ENCODE assay signal across 17 mouse cellular contexts in the genomic region with DNA sequence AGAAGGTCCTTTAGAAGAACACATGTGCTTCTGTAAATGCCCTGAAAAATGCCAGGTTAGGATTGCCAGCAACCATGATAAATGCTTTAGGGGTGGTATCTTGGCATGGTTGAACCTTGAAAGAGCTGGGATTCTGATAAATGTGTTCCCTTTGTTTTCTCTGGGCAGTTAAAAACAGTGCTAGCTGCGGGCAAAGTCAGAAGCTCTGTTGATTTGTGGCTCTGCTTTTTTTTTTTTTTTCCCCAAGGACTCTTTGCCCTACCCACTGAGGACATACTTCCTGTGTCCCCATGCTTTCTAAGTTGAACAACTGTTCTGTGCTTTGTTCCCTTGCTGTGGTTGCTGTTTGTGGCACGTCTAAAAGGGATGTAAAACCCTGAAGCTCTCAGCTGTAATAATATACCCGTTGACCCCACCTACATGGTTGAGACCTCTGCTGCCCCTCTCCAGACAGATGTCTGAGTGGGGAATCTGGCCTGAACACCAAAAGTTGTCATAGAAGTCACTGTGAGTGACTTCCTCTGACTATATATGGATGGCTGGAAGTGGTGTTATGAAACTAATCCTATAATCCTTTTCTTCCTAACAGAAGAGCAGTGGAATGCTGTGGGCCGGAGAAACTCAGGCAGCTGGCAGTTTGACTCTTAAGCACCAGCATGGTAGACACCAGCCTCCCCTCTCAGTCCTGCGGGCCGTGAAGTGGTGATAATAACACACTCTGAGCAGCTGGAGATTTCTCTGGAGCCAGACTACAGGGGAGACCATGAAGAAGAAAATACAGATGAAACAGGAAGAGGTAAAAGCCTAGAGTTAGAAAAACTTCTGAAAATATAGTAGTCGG.
DNase-seq lines count a peak whose midpoint lies in the region; ATAC-seq and TF ChIP-seq lines count a peak whose summit lies in the region.
"Had no signal": no experiment of that assay in that cellular context is flagged by ENCODE, and none has a peak within 500 bp of the region (broad histone marks: within the 10 kb centered on the region; RNA-seq: fewer than 3 reads in every experiment).

No protein-coding gene starts in this region.

- TF ChIP-seq POLR2A in kidney, adult 2 months (IDR thresholded peaks at IDR 0.05; ENCODE audit: low read depth, low read length): no peak

- H3K27ac ChIP-seq in kidney, adult 2 months (ENCODE audit: insufficient read depth, low read depth, low read length): no peak overlapping the region
- H3K27ac ChIP-seq: forebrain, embryonic 12.5 days; layer of hippocampus, adult 2 months; stomach, embryonic 15.5 days had no signal

- H3K36me3 ChIP-seq in kidney, adult 2 months (ENCODE audit: control insufficient read depth, insufficient read depth, low read length): no peaks in the 10 kb centered on the region
- H3K36me3 ChIP-seq: forebrain, embryonic 12.5 days; stomach, embryonic 15.5 days had no signal

- ATAC-seq in megakaryocyte, adult 5-6 weeks (ENCODE audit: poor library complexity, severe bottlenecking): peak; percentile 60
- ATAC-seq: inflammation-experienced regulatory T-cells, adult 6 months; lung, postnatal 0 days; midbrain, embryonic 16.5 days had no signal

- 46% methylated on average over 7 of the region's 7 CpGs for WGBS in kidney, adult 2 months

- TF ChIP-seq CTCF in kidney, adult 2 months (conservative IDR thresholded peaks at IDR 0.05; ENCODE audit: insufficient read depth, insufficient read length, low read depth, low read length): no peak

- H3K4me3 ChIP-seq in kidney, adult 2 months (ENCODE audit: insufficient read depth, low read depth, low read length): no peak overlapping the region
- H3K4me3 ChIP-seq: forebrain, embryonic 12.5 days; layer of hippocampus, adult 2 months; stomach, embryonic 15.5 days had no signal

- H3K27me3 ChIP-seq in kidney, adult 2 months (replicated peaks; ENCODE audit: control insufficient read depth, insufficient read depth, low read length): no peaks in the 10 kb centered on the region
- H3K27me3 ChIP-seq: forebrain, embryonic 12.5 days; stomach, embryonic 15.5 days had no signal

- peak; percentile 10 for DNase-seq in kidney, adult 2 months
- DNase-seq in kidney, postnatal 10 days: no peak
- DNase-seq in adipocyte (ENCODE audit: low spot score): peak; percentile 16
- peak; percentile 67 for DNase-seq in embryo, embryonic 10.5 days (ENCODE audit: low spot score)
- no peak for DNase-seq in thymus, adult 18-20 months
- no peak for DNase-seq in cerebellum, postnatal 4 days (ENCODE audit: low spot score in 2 of 2)
- no peak for DNase-seq in frontal cortex, adult 2 months (ENCODE audit: extremely low spot score in 1 of 2, low spot score in 1 of 2)
- DNase-seq: gastrocnemius, postnatal 10 days; heart, postnatal 14 days; right cerebral cortex, postnatal 25 days had no signal

- H3K4me1 ChIP-seq in kidney, adult 2 months (ENCODE audit: control insufficient read depth, insufficient read depth, low read length): no peaks in the 10 kb centered on the region
- H3K4me1 ChIP-seq: forebrain, embryonic 12.5 days had no signal

Comparison
In these comparisons a context has a peak if more than half of its experiments do, and no peak if none do; other contexts are left out.
1. DNase-seq: peak in kidney, adult 2 months (single experiment), adipocyte (single experiment) and embryo, embryonic 10.5 days (single experiment); none in kidney, postnatal 10 days (single experiment), thymus, adult 18-20 months (0 of 2), cerebellum, postnatal 4 days (0 of 2) and frontal cortex, adult 2 months (0 of 2).